Mouse (Mus musculus) frontal cortex, postnatal 25 days (tissue): Measurements from ENCODE around the gene Irak3.
"Not testable (repeated sequence)": the region's sequence is repeated elsewhere in the genome, so short reads cannot be mapped to it uniquely, and the experiment has no call there.

Experiments
- DNase-seq, 2 experiments: peaks; one replicate each; pipeline ENCODE4 v3.0.0; 2022; ENCODE audit warnings: low spot score in 2 of 2

Gene Irak3

GRCm38 (mm10) chr10:120163490-120163889 lies 38.4 kb downstream of the Irak3 start:
- DNase-seq = no peak

- DNase-seq = no peak
Measured at GRCm38 (mm10) chr10:120162840-120163239, 39.1 kb downstream of the Irak3 start.

DNA sequence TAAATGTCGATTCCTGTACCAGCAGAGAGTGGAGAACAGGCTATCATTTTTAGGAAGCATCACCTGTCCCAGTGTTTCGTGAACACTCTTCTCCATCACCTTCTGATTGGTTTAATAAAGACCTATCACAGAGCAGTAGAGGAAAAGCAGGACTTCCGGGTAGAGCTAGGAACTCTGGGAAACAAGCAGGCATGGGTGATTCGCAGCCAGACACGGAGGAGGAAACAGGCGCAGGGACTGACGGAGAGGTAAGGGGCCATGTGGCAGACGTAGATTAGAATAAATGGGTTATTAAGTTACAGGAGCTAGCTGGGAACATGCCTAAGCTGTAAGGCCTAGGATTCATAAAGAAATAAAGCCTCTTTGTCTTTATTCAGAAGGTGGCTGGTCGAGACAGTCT lies 41.4 kb downstream of the Irak3 start:
- no peak for DNase-seq

DNA sequence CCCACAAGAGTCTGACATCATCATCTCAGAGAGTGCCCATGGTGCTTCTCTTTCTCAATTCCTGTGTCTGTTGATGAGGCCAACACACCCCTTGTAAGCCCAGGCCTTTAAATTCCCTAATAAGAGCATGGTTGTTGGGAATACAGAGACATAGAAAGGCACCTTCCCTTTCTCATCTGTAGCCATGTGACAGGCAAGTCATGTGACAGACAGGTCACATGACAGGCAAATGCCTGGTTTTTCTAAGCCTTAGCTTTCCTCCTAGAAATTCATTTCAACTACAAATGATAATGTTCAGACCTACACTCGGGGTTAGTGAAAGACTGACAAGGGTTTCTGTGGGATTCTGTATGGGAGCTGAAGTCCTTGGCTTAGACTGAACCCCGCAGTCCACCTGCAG lies 48.0 kb downstream of the Irak3 start:
- no peak for DNase-seq

- DNase-seq = no peak
Measured at GRCm38 (mm10) chr10:120151672-120152071, 50.3 kb downstream of the Irak3 start.

DNA sequence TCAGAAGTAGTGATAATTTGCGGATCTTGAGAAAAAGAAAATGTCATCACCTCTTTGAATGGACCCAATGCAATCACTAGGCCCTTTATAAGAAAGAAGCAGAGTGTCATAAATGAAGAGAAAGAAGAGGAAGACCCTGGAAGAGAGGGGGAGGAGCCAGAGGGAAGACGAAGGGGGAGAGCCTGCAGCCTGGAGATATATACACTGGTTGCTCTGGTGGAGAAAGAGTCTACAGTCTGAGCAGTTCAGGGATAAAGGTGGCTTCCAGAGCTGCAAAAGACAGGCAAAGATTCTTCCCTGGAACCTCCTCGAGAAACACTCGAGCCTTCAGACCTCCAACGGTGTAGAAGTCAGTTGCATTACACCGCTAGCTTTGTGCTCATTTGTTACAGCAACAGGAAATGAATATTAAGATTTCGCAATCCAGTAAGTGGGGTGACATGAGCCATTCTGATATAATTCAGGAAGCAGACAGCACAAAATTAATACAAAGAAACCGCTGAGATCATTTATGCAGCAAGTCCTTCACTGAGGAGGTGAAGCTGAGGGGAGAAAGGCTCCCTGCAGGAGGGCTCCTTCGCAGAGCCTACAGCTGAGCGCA lies 60.9 kb downstream of the Irak3 start:
- DNase-seq = no peak

- DNase-seq = no peak
Measured at GRCm38 (mm10) chr10:120140193-120140592, 61.7 kb downstream of the Irak3 start.

- DNase-seq = no peak
Measured at GRCm38 (mm10) chr10:120136020-120136562, 65.8 kb downstream of the Irak3 start.

GRCm38 (mm10) chr10:120133697-120134096 lies 68.2 kb downstream of the Irak3 start:
- no peak for DNase-seq

DNA sequence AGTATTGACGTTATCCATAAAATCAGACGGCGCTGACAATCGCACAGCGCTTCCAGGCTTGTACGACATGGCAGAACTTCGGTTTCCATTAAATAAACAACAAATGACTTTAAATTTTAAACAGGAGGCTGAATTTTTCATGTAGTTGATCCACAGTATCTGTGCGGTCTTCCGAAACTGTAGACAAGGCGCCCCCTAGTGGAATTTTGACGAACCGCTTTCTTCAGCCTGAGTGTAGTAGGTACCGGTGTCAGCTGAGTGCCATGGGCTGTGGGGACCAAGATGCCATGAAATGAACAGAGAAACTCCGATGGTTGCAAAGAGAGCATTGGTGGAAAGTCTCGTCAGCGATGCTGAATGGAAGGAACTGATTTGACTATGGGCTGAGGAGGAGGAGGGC lies 71.3 kb downstream of the Irak3 start:
- peak; percentile 43 to 46 for DNase-seq

DNA sequence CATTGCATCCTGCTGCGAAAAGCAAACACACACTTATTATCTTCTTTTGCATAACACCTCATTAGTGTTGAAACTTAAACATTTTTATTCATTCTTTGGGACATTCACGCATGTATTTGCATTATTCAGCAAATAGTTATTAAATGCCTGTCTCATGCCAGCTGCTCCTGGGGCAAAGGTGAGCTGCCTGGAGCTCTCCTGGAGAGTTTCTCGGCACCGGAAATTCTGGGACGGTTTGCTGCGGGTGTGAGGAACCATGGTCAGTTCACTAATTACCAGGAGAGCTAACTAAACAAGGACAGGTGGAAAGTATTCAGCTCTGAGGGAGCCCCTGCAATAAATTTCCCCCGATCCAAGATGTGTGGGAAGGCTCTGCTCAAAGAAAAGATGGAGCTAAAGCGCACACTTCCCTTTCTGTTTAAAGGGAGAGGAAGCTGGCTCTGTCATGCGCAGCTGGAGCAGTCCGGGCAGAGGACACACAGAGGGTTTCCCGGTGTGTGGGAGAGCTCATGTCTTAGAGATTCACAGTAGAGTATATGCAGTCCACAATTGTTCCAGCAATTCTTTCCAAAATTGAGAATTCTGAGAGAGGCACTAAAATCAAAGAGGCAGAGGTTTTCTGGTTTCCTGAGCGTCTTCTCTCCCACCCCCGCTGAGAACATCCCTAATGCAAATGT lies 73.2 kb downstream of the Irak3 start:
- DNase-seq = no peak

GRCm38 (mm10) chr10:120125465-120125857 lies 76.5 kb downstream of the Irak3 start:
- DNase-seq = no peak

DNA sequence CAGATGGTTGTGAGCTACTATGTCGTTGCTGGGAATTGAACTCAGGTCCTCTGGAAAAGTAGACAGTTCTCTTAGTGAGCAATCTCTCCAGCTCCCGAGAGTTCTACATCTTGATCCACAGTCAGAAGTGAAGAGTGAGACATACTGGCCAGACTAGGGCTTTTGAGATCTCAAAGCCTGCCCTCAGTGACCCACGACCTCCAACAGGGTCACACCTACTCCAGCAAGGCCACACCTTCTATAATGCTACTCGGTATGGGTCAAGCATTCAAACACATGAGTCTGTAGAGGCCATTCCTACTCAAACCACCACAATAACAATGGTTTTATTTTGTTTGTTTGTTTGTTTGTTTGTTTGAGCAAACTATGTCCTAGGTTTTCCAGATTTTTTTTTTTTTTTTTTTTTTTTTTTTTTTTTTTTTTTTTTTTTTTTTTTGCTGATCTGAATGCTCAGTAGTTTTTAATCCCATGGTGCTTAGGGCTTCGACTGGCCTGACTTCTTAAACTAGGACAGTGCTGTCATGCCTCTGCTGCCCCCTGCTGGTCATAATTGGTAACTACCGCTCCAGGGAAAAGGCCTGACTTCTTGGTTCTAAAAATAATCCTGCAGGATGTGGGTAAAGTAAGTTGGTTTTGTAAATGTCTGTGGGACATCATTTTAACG lies 77.0 kb downstream of the Irak3 start:
- peak; percentile 80 to 82 for DNase-seq

DNA sequence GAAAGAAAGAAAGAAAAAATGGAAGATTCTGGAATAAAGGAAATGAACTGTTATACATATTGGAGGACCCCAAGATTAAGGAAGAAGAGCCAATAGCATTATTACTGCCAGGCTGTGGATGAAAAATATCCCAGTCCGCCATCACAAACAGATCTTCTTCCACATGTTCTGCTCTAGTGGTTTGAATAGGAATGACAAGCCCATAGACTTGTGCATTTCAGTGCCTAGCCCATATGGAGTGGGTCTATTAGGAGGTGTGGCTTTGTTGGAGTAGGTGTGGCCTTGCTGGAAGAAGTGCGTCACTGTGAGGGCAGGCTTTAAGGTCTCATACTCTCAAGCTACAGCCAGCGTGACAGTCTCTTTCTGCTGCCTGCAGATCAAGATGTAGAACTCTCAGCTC lies 78.2 kb downstream of the Irak3 start:
- no peak for DNase-seq

DNA sequence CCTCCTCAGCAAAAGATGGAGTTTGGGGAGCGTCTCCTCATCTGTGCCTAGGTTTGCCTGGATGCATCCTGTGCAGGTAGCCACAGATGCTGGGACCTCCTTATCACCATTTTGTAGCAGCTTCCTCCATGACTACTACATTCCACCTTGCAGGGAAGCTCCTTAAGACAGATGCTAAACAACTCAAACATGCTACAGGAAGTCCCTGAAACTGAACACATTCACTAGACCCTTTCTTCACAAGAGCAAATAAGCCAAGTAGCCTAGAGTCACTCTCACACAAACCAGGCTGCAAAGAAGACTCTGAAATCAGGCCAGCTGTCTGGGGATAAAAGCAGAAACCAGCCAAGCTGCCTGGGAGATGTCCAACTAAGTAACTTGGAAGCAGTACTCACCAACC lies 86.7 kb downstream of the Irak3 start:
- no peak for DNase-seq

DNA sequence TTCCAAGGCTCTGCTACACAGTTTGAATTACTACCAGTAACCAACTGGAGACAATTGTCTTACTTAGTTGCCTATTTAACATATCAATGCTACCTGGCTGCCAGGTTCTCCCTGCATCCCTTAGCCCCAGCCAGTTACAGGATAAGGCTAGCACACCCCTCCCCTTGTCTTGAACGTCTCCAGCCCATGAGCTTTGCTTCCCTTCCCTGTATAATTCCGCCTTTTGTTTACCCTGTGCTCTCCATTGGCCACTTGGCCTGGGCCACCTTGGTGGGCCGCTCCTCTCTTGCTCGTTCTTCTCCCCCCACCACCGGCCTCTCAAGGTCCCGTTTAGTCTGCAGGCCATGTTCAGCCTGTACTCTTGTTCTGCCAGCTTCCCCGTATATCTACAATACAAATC lies 87.4 kb downstream of the Irak3 start:
- DNase-seq = no peak

DNA sequence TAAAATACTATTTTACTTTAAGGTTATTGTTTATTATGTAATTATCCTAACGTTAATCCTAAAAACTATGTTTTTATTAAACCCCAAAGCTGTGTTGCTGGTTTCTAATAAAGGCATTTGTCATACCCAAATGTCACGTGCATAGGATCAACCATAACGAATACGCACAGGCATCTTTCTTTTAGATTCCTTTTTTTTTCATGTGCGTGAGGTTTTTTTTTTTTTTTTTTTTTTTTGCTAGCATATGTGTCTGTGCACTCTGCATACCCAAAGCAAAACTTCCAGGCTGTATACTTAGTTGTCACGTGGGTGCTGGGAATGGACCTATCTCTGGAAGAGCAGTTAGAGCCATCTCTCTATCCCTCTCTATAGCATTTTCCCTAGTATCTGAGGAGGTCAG lies 88.0 kb downstream of the Irak3 start:
- DNase-seq = no peak

GRCm38 (mm10) chr10:120113482-120113881 lies 88.4 kb downstream of the Irak3 start:
- DNase-seq = not testable (repeated sequence)

- DNase-seq = peak; percentile 91 to 92
Measured at GRCm38 (mm10) chr10:120112507-120113396, 89.2 kb downstream of the Irak3 start, which contains the start of gene Helb. Helb (minus strand) TSS chr10:120112987.

DNA sequence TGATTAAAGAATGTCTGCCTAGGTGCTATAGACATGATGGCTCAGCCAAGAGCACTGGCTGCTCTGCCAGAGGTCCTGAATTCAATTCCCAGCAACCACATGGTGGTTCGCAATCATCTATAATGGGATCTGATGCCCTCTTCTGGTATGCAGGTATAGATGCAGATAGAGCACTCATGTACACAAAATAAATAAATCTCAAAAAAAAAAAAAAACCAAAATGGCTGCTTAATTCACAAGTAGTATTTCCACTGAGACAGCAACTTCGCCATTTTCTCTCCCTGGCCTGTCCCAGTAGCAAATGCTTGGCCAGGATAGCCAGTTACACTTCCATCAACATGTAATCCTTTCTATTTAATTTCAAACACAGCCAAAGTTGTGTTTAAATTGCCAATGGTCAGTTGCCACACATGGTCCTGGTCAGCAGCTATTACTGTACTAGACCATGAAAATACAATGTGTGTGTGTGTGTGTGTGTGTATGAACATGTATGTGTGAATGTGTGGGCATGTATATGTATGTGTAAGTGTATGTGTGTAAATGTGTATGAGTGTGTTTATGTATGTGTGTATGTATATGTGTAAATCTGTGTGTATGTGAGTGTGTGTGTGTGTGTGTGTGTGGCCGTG lies 90.1 kb downstream of the Irak3 start:
- no peak for DNase-seq

DNA sequence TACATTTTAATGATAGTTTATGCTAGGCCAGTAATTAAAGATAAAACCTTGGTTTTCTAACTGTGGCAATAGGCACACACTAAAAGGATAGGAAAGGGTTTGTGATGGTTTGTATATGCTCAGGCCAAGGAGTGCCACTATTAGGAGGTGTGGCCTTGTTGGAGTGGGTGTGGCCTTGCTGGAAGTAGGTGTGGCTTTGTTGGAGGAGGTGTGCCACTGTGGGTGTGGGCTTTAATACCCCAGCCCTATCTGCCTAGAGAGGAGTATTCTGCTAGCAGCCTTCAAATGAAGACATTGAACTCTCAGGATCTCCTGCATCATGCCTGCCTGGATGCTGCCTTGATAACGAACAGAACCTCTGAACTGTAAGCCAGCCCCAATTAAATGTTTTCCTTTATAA lies 101.1 kb downstream of the Irak3 start:
- DNase-seq = no peak
